Mouse (Mus musculus) cerebellum, adult (tissue): ENCODE measurements around the gene St7l.
"Not testable (repeated sequence)": the region's sequence is repeated elsewhere in the genome, so short reads cannot be mapped to it uniquely, and the experiment has no call there.

ENCODE experiments used
- ATAC-seq: cut with Nextera tagmentation; 2 replicates; pipeline ENCODE4 v1.9.2; 2017; ENCODE audit warnings: mild to moderate bottlenecking, moderate library complexity, mixed read lengths; ENCODE audit not compliant: insufficient number of reproducible peaks, low FRiP score, low TSS enrichment

The St7l gene

DNA sequence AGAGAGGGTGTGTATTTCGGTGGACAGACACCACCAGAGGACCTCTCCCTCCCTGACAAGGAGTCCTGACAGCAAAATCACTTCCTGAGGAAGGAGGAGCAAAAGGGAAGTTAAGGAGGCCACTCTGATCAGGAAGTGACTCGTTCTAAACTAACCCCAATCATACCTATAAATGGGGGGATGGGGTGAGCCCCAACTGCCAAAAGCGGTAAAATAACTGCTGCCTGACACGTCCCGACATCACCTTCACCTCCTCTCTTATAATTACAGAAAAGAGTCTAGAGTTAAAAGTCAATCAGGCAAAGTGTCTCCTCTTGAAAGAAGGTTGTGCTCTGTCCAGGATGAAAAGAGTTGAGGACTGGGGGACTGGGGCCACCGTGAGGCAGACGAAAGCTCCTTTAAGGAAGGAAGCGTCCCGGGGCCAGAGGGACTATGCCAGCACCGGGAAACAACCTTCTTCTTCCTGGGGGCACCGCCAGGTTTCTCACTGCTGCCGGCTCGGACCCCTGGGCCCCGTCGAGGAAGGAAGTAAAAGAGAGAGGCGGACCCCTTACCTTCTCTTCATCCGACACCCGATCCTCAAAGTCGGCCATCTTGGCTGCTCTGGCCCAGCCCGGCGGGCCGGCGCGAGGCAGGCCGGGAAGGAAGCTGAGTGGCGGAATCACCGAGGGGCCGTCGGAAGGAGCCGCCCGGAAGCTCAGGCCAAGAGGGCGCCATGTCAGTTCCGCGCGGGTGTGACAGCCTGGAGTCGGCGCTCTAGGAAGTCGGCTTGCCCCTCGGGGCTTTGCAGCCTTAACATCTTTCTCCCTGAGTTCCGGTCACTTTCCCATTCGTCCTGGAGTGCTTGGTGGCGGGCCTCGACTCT lies at the start of gene St7l, which contains the start of gene Capza1:
TSS of gene St7l (plus strand) at position 220 of the 865 bp plus-strand sequence.
TSS of gene Capza1 (minus strand) at position 720 of the 865 bp plus-strand sequence.
- ATAC-seq = peak; percentile 91

DNA sequence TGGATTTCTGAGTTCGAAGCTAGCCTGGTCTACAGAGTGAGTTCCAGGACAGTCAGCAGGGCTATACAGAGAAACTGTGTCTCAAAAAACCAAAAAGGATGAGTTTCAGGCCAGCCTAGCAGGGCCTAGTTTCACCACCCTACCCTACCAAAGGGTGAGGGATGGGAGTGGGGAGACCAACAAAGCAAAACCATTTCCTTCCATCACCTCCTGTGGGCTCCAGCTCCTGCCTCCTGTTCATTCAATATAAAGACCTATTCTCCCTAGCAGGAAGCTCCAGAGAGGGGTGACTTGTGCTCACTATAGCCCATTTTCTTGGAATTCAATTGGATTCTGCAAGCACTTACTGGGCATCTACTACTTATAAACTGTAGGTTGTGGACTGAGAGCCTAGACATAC lies 49.1 kb upstream of the St7l start:
- no peak for ATAC-seq

DNA sequence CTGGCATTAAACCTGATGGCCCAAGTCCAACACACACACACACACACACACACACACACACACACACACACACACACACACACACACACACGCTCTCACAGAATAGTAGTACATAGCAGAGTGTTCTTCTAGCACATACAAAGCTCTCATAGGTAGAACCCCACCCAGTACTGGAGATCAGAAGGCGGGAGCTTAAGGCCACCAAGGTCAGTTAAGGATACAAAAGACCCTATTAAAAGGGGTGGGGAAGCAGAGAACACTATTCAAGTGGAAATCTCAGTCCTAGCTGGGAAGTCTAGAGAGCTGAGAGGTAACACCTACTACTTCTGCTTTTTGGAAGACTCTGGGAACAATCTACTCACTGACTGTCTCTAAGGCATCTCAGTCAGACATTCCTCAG lies 48.5 kb upstream of the St7l start:
- ATAC-seq = no peak

GRCm38 (mm10) chr3:104816130-104816529 lies 47.7 kb upstream of the St7l start:
- ATAC-seq = no peak

DNA sequence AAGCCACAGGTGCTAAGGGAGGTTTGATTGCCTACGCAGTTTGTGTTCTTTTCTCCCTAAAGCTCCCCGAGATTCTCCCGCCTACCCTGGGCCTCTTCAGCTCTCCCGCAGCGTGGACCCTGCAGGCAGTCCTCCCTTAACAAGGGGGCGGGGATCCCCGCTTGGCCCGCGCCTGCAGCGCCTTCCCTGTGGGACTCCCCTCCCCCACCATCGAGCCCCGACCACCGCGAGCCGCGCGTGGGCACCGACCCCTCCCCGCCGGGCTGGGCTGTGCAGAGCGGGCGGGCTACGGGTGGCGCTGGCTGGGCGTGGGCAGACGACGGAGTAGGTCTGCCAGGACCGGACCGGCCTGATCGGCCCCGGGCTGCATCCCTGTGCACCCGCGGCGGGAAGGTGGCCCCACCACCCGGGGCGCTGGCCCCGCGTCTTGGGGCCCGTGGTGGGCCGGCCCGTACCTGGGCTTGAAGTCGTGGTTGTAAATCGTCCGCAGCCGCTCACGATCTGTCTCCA lies 46.3 kb upstream of the St7l start:
- ATAC-seq = peak; percentile 67; the same call in 1 of the 2 replicates

DNA sequence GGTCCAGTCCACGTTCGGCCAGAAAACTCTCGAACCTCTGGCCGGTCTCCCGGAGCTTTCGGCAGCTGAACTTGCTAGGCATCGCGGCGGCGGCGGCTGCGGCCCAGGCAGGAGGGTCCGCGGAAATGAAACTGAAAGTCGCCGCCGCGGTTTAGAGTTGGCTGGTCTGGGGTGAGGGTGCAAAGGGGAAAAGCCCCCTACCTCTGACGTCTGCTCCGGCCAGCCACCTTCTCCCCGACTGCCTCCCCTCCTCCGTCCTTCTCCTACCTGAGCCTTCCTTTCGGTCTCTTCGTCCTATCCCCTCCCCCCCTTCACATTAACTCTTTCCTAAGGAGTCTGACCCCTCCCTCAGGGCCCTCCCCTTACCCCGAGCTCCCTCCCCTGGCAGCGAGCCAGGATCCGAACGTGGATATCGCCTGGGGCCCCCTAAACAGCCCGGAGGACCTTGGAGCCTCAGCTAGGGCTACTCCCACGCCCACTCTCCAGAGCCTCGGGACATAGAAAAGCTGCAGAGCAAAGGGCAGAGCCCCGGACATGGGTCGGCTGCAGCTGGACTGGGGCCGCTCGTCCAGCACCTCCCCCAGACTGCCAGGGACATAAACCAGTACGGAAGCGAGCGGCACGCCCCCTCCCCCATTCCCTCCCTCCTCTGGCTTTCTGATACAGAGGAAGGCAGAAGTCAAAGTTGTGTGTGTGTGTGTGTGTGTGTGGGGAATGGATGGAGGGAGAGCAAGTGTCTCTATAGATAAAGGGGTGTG lies 45.6 kb upstream of the St7l start, which contains the start of gene Mov10:
TSS of gene Mov10 (minus strand) at position 573 of the 758 bp plus-strand sequence.
- peak; percentile 50 for ATAC-seq

DNA sequence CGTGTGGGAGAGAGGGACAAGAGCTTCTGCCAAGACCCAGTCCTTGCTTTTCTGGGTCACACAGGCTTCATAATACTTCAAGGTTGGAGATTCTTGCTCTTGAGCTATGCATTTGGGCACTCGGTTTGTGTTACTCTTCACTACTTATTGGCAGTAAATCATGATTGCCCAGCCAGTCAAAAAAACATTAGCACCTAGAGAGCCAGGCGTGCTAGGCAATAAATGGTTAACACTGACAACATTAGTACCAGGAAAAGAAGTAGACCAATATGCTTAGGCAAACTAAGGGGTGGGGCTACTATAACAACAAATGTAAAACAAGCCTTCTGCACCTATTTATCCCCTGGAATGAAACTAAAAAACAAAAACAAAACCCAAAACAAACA lies 45.1 kb upstream of the St7l start:
- ATAC-seq = no peak

DNA sequence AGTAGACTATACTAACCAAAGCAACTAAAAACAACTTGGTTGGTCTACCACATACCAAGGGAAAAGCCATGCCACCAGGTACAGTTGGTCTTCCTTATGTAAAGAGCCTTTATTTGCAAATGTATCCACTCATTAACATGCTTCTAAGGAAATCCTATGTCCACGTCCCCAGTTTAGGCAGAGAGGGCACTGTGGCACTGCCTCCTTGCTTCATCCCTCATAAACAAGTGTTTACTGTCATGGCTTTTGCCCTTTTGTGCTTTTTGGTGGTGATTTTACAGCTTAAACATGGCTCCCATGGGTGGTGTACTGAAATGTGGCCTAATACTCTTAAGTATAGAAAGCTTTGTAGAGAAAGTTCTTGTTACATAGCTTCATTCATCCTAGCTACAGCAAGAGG lies 43.4 kb upstream of the St7l start:
- ATAC-seq = no peak

- no peak for ATAC-seq
Measured at GRCm38 (mm10) chr3:104822413-104822812, 41.4 kb upstream of the St7l start.

GRCm38 (mm10) chr3:104835797-104836196 lies 28.0 kb upstream of the St7l start:
- no peak for ATAC-seq

DNA sequence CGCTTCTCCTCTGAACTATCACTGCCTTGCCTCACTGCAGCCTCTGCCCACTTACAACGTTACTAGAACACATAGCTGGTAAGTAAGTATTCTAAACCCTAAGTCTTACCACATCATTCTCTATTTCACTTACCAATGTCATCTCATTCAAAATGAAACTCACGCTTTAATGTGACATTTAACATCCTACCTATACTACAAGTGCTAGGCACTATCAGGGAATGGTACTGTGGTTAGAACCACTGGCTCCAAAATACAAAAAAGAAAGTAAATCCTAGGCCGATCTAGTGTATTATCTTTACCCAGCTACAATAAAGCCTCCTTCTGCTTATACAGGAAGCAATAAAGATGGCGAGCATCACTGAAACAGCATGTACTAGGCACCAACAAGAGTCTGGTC lies 22.8 kb upstream of the St7l start:
- ATAC-seq = no peak

DNA sequence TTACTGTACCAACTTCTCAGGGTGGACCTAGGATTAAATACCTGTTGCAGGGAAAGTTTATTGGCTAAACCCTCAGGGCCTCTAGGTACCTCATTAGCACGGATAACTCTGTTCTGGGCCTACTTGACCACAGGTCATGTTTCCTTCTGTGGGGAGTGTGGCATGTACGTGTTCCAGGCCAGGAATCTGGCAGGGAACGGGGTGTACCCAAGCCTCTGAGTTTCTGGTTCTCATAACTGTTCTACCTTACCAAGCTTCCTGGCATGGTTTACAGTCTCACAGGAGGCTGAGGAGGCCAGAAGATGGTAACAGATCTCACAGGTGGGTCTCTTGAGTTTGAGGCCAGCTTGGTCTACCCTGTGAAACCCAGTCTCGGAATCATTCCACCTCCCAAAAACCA lies 17.2 kb upstream of the St7l start:
- no peak for ATAC-seq

DNA sequence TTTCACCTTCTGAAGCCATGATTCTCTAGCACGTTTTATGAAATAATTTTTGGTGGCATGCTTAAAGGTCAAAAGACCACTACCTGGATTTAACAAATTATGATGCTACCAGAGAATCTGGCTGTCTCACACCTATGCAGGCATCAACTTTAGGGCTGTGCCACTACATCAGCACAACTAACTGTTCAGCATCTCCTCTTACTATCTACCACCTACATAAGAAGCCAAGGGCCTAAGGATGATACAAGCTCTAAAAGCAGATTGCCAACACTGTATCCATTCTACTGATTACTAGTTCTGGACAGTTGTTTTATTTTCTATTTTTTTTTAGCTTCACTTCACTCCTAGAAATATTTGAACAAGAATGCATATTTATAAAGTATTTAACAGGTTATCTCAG lies 9.3 kb upstream of the St7l start:
- ATAC-seq = no peak

- no peak for ATAC-seq
Measured at GRCm38 (mm10) chr3:104854866-104855265, 8.9 kb upstream of the St7l start.

- ATAC-seq = no peak
Measured at GRCm38 (mm10) chr3:104856106-104856505, 7.7 kb upstream of the St7l start.

GRCm38 (mm10) chr3:104858560-104858959 lies 5.2 kb upstream of the St7l start:
- ATAC-seq = no peak

- ATAC-seq = peak; percentile 95
Measured at GRCm38 (mm10) chr3:104864651-104865340, 991 bp downstream of the St7l start.

DNA sequence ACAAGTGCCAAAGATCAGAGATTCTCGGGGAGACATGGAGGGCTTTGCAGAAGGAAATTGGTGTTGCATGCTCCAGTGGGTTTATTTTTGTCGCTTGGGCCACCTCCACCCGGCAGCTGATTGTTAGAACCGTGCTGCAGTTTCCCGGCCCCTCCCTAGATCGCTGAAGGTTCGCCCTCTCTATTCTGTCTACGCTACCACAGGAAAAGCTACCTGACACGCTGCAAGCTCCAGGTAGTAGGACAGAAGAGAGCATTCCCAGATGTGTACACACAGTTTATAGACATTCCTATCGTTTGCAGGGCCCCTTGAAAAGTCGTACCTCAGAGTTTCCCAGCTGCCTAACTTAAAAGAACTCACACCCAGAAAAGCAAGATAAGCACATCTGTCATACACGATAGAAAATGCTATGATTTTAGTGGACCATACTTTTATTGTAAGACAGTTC lies 1.6 kb downstream of the St7l start:
- peak; percentile 13; the same call in 1 of the 2 replicates for ATAC-seq

GRCm38 (mm10) chr3:104866674-104867073 lies 2.9 kb downstream of the St7l start:
- ATAC-seq = not testable (repeated sequence)

GRCm38 (mm10) chr3:104869611-104870010 lies 5.8 kb downstream of the St7l start:
- ATAC-seq = no peak
